Mouse (Mus musculus) layer of hippocampus, postnatal 36 days (tissue): ENCODE measurements around the gene Galnt13. TPM values are rescaled to one million over a fixed set of nuclear protein-coding genes. Genes with fewer than 3 reads are reported as not detected.
"Not testable (repeated sequence)": the region's sequence is repeated elsewhere in the genome, so short reads cannot be mapped to it uniquely, and the experiment has no call there.

Experiments used
- DNase-seq, 2 experiments: peaks; one replicate each; pipeline ENCODE4 v3.0.0; 2022
- total RNA-seq, 2 experiments: library from RNA; stranded (reverse); gene quantifications; 2 replicates each; pipeline ENCODE4 v1.2.3; 2021

The Galnt13 gene
- 10 to 100 TPM; 21.7 to 23.3 TPM for total RNA-seq

DNA sequence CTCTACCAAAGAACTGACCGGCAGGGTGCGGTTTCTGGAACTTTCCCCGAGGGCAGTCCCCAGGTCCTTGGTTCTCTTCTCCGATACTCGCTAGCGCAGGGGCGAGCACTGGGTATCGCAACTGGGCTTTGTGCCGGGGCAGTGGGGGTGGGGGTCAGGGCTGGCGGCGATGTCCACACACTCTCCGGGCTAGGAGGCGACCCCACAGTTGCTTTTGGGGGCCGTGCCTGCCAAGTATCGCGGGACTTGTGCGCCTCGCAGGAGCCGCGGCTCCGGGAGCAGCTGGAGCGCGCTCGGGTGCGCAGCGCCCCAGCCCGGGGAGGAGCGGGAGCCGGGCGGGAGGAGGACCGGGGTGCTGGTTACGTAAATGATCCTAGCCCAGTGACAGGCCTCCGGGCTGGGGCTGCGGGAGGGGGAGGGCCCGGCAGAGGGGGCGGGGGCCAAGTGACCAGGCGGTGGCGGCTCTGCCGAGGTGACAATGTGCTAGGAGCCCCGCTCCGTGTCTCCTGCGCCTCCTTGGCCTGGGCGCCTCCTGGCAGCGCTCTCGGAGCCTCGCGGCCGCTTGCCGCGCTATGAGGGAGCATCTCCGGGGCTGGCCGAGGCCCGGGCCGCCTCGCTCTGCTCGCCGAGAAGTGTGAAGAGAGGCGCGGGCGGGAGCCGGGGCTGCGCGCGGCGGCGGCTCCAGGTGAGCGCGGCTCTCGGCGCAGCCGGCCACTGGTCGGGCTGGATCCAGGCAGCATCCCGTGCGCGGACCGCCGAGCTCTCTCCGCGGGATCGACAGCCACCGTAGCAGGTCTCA lies at the start of gene Galnt13:
TSS of gene Galnt13 (plus strand) at position 381 of the 799 bp plus-strand sequence.
- peak; percentile 79 to 81 for DNase-seq

DNA sequence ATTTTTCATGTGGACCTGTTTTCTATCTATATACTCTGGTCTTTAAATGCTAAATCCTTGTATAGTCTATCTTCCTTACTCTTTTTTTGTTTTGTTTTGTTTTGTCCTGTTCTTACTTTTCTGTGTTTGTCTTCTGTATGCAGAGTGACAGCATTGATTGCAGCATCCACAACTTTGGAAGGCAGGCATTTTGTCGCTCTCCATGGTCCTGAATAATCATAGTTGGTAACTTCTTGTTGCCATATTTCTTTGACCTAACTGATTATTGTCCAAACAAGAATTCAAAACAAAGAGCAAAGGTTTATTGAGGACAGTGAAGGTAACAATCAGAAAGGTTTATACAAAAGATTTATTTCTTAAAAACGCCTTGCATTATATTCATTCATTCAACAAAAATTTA lies 5.1 kb upstream of the Galnt13 start:
- DNase-seq, result no peak

DNA sequence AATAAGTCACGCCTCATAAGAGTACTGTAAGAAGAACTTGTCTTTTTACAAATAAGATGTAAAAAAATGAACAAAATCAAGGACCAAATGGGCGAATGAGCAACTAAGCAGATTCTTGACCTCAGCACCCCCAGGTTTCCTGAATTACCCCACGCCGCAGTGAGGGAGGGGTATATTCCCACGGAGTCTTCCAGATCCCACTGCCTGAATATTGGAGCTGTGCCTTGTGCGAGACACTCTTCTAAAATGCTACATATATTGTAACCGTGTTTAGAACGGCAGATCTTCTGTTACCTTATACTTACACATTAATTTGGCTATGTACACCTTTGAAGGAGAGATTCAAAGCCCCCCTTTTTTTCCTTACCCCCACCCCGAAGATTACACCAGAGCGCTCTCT lies 737 bp upstream of the Galnt13 start:
- DNase-seq, result no peak

DNA sequence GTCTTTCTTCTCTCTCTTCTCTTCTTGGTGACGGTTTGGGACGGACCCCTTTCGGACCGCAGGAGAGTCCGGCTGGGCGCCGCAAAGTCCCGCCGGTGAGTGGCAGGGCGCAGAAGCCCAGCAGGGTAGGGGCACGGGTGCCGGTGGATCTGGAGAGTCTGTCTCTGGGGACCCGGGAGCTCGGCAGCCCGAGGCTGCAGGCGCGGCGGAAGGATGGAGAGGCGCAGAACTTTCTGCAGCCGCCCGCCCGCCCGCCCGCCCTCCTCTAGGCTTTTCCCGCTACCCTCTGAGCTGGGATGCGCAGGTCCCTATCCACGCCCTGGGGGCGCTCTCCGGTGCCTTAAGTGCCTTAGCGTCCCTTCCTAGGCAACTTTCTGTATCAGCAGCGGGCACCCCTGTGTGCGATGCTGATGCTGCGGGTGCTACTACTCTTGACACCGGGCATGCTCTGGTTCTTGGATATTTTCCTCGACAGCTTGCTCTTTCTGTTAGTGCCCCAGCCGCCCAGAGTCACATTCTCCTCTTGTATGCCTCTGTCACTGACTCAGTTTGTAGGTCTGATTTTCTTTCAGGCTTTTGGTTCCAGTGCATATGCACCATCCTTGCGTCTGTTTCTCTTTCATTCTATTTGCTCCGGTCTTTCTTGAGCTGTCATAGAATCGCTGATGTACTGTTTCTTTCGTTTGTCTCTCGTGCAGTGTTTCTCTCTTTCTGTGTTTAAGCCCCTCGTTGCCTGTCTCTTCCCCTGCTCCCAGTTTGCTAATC lies 801 bp downstream of the Galnt13 start:
- peak; percentile 41 to 52 for DNase-seq

DNA sequence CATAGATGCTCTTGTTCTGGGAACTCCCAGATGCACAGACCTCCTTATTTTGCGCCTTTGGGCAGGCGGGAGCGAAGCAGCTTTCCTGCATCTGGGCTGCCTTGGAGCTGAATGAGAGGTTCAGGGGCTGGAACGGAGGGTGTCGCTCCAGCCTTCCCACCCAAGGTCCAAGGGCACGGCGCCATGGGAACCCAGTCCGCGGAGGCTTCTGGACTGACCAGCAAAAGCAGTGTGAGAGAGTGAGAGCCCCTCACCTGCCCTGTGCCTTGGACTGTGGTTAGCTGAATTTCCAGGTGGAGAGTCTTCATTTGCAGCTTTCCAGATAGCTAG lies 1.3 kb downstream of the Galnt13 start:
- DNase-seq, result peak; percentile 4 to 5

DNA sequence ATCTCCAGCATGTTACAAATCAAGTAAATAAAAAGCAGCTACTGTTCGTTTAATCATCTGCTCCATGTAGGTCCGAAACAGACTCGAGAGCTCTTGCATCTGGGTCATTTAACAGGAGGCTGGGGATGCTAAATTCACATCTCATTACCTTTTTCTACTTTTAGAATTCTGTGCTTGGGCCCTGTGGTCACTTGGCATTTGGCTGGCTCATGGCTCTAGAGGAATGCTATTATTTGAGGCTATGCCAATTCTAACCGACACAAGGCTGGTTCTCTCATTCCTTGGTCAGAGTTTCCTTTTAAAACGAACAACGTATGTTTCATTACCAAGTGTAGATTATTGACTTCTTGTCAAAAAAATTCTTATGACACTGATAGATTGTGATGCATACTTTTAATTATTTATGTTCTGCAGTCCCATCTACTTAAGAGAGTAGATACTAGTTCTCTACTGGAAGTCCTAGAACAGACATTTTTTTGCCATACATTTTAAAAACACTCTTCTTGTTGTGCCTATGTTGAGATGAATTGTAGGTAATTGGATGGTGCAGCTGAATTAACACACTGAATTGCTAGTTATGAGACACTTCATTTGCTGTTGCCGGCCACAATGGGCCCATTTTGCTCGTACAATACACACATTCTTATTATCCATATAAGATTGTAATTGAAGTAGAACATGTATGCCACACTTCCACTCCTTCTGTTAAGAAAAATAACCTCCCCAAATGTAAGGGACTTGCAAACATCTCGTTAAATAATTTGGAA lies 6.8 kb downstream of the Galnt13 start:
- DNase-seq, result no peak

DNA sequence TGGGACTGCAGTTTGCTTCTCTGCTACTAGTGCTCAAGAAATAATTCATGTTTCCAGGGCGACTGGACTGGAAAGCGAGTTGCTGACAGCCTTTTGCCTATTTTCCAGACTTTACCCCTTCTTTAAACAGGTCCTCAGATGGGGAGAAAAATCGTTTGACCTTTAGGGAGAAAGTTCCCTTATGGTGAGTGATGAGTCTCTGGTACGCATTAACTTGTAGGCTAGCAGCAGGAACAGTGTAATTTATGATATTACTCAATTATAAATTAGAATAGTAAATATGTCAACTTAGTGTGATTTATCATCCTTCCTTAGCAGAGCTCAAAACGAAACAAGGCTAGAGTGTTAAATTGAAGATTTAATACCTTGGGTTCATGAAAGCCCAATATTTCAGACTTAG lies 47.3 kb downstream of the Galnt13 start:
- DNase-seq, result no peak

DNA sequence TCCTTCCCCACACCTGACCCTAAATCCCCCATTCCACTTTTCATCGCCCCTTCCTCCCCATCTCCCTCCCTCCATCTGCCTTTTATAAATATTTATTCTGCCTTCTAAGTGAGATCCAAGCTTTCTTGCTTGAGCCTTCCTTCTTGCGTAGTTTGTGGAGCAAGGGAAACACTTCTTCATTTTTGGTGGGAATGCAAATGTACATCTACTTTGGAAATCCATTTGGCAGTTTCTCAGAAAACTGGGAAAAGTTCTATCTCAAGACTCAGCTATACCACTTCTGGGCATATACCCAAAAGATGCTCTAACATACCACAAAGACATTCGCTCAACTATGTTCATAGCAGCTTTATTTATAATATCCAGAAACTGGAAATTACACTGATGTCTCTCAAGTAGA lies 86.9 kb downstream of the Galnt13 start:
- DNase-seq, result no peak

DNA sequence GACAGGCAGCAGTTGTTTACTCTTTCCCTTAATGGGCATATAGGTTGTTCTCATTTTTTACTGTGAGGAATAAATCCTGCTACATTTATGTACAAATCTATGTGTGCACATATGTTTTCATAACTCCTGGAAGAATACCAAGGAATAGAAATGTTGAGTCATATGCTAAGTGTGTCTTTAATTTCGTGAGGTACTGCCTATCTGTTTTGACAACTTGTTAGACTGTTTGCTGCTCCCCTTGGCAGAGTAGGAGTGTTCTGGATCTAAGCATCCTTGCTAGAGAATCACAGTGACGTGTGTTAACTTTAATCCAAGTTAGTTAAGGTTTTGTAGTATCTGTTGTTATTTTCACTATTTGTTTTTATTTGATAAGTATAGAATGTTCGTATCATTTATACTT lies 91.0 kb downstream of the Galnt13 start:
- no peak for DNase-seq

DNA sequence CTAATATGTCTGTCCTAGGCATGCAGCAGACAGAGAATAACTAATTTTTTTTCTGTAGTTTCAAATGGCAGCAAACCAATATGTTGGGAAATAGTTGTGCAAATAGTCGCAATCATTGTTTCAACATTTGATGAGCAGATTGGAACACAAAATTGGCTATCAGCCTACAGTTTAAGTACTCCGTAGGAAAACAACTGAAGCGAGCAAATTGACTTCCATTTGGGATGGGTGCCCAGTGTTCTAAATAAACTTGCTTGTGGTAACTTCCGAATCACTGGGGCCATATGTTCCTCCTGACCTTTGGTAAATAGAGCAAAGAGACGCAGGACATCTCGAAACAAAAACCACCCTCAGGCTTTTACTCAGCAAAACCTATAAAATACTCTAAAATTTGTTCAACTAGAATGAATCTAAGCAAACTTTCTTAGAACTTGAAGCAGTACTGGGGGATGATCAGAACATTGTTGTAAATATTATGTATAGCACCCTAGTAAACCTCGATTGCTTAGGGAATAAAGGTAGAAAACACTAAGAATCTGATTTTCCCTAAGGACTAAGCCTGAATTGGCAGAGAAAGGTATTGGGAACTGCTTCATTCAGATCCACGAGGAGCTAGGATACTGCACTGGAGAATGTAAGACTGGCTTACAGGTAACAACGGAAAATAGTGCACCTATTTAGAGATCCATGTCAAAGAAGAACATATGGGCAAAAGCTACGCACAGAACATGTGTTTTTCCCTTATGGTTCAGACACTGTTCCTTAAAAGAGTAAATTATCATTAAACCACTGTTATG lies 122.4 kb downstream of the Galnt13 start:
- peak in 1 of 2 experiments; percentile 10 for DNase-seq

DNA sequence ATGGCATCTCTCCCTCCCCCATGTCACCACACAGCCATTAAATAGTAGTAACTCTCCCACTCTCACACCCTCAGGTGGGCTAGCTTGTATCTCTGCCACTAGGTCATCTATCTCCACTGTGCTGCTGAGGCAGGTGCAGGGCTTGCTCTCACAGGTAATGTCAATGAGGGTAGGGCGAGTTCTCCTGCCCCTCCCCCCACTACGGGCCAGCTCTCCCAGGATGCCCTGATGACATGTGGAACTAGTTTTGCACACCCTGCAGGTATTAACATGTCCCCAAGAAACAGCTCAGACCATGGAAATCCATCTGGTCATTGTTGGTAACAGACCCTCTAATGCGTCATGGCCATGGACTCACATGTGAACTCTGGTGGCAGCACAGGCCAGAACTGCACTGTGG lies 129.0 kb downstream of the Galnt13 start:
- DNase-seq, result no peak

DNA sequence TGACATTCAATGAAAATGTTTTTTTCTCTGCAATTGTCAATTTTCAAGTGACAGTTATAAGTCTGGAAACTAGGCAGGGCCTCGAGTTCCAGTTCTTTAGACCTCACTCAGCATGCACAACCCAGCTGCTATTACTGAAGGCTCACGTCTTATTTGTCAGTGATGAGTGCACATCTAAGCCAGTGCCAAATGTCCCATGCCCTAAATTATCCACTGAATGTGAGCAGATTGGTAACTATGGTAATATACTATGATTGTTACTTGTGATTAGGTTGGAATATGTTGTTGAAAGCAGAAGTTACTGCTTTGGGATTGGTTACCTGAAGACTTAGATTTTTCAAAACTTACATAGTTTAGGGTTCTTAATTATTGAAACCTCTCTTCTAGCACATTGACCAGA lies 131.1 kb downstream of the Galnt13 start:
- DNase-seq, result no peak

DNA sequence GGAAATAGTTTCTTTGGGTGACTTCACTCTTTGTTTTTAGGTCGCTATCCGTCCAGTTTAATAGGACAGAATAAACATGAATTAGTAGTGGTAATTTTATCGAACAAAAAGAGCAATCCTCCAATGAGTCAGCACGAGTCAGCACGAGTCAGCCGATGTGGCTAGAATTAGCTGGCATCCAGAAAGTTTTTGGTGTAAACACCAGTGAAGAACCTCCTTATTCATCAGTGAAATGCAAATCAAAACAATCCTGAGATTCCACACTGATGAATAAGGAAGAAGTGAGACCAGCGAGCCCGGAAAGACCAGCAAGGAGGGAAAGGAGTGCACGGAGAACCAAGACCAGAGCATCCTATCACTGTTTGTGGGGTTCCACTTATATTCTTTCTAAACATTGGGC lies 131.5 kb downstream of the Galnt13 start:
- DNase-seq, result no peak

DNA sequence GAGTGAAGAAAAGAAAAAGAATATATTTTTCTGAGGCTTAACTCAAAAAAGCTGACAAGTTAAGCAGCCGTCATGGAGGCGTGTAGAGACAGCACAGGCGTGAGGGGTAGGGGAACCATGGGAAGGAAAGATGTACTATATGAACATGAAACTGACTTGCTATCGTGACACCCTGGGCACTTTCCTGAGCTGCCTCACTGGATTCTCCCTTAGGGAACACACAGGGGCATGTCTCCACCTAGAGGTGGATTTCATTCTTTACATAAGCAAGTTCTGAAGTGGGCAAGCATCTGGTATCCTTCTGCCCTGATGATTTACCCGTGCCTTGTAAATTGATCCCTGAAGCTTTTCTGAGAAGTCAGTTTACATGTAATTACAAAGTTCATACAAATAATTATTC lies 277.7 kb downstream of the Galnt13 start:
- DNase-seq, result not testable (repeated sequence)

DNA sequence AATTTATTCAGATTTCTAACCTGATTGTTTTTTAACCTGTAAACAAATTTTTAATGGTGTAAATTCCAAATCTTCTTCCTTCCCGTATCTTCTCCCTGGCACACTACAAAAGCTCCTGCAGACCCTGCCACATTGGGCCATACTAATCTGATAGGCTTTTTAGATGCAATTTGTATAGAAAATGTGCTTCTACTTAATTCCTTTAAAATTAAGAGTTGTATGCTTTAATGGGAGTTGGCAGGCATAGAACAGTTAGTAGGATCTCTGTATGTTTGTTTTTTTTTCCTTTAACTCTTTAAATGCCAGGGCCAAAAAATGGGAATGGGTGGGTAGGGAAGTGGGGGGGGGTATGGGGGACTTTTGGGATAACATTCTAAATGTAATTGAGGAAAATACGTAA lies 315.1 kb downstream of the Galnt13 start:
- no peak for DNase-seq

DNA sequence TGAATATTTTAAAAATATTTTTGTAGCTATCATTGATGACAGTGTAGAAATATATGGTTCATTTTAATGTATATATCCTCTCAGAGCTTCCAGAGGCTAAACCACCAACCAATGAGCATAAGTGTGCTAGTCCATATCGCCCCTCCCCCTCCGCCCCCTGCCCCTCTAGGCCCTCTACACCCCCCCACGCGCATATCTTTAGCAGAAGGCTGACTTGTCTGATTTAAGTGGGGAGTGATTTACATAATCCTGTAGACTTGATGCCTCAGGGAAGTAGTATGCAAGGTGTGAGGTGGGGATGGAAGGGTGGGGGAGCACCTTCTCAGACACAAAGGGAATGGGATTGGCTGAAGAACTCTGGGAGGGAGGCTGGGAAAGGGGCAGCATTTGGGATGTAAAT lies 323.7 kb downstream of the Galnt13 start:
- no peak for DNase-seq

DNA sequence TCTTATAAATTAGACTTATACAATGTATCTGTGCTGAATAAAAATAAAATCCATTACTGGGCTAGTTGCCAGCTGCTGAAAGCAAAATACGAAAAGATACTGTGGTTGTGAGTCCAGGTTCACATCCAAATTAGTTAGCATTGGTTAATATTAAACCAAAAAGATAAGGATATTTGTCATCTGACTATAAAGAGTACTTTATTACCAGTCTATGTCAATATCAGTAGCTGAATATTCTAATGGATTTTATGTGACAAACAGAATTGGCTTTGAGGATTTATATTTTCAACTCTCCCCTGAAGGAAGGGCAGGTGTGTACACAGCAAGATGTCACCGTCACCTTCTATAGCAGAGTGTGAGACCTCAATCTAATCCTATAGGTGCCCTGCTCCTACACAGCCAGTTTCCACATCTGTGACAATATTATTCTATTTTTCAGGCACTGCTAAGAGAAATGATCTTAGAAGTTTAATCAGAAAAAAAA lies 342.7 kb downstream of the Galnt13 start:
- no peak for DNase-seq

DNA sequence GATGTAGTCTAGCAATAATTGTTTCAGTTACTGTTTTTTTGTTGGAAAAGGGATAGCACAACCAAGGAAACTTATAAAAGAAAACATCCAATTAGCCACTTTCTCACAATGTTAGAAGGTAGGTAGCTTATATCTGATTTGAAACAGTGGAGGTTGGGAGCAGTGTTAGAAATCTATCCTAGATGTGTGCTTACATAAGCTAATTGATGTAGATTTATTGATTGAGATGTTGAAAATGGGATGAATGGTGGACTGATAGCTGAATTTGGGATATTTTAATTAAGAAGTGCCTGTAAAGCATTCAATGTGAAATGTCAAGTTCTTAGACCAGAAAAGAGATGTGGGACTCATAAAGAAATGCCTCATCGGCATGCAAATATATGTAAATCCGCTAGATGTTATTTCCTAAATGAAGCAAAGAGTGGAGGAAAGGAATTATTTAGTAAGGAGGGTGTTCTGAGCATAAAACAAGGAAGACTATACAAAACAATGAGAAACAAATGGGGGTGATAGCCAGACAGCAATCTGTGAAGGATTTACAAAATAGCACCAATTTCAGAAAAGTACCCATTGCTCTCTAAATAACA lies 377.6 kb downstream of the Galnt13 start:
- no peak for DNase-seq

DNA sequence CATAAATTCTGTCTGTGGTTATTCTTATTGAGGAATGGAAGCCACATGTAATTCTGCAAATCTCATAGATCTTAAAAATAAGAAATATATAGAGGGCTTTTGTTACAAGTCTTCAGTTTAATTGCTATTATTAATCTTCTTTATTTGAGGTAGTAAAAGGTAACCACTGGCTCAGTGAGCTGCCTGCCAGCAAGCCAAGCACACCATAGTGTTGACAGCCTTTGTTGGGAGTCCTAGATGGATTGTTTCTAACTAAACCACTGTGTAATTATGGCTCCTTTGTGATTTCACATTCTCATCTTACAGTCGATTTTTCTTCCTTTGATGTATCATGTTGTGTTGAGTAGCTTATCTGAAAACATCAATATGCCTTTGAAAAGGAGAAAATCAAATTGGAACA lies 405.1 kb downstream of the Galnt13 start:
- no peak for DNase-seq

DNA sequence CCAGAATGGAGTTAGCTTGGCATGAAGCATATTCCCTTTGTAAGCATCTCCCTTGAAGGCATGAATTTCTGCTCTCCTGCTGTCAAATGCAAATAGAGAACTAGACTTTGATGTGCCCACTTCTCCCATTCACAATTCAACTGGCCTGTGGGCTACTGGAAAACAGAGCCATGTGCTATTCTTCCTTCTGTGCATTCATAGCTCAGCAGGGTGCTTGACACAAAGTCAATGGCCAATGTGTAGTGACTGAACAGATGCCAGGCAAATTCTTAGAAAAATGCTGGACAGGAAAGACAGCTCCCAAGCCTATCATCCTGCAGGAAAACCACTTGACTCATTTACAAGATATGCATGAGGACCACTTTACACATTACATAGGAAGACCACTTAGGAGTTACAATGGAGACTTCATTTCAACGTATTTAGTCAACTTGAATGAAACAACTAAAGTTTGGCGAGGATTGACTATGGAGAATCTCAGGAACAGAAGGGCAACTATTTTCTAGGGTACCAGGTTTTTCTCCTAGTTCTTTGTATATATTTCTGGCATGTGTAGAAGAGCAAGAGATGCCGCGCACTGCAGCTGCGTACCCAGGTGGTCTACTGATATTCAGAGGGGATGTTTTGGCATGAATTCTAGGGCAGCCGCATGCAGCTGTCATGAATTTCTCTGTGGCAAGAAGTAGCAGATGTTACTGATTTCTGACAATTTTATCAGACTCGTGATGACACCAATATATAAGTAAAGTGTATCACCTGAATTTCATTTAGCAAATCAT lies 470.4 kb downstream of the Galnt13 start:
- DNase-seq, result no peak

DNA sequence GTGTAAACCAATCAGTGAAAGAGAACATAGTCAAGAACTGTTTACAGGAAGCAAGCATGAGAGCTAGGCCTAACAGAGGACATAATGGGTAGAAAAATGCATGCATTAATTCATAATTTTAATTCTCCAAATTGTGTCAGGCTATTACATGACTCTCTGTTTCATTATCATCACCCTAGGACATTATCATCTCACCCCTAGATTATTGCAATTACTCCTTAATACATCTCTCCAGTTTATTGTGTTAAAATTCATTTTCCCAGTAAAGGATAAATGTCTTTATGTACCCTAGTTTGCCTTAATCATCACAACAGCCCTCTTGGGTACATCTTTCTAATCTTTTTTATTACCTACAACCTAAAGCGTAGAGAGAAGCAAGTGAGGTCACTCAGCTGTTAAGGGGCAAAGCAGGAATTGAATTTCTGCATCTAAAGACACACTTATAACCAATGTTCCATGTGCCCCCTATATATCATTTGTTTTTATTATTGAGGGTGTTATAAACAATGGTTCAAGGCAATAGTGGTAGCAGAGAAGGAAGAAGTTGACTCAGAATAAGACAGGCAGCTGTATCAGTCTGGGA lies 479.1 kb downstream of the Galnt13 start:
- DNase-seq, result no peak
